Mouse (Mus musculus) embryonic facial prominence, embryonic 12.5 days (tissue): ENCODE measurements around the gene Copz2. TPM values are rescaled to one million over a fixed set of nuclear protein-coding genes. Genes with fewer than 3 reads are reported as not detected.

ENCODE experiments used
- ATAC-seq: fragments of 200-750 bp; cut with Nextera tagmentation; 2 replicates; pipeline ENCODE4 v1.8.0; 2017; ENCODE audit not compliant: insufficient number of reproducible peaks, insufficient read depth, low FRiP score, low TSS enrichment
- H3K27ac ChIP-seq: fragments of 300-500 bp; sonication (generic); 2 replicates; pipeline ENCODE4 v1.5.1; 2016; ENCODE audit warnings: mild to moderate bottlenecking
- H3K27me3 ChIP-seq: fragments of 300-500 bp; sonication (generic); 2 replicates; pipeline ENCODE4 v1.6.1; 2016; ENCODE audit warnings: mild to moderate bottlenecking, moderate library complexity
- H3K36me3 ChIP-seq: fragments of 300-500 bp; sonication (generic); 2 replicates; pipeline ENCODE4 v1.6.1; 2016; ENCODE audit warnings: mild to moderate bottlenecking
- H3K4me1 ChIP-seq: fragments of 300-500 bp; sonication (generic); 2 replicates; pipeline ENCODE4 v1.6.1; 2016
- H3K4me2 ChIP-seq: fragments of 300-500 bp; sonication (generic); replicated peaks from 2 replicates; pipeline ENCODE4 v1.6.1; 2016; ENCODE audit warnings: mild to moderate bottlenecking, moderate library complexity
- H3K4me3 ChIP-seq: fragments of 300-500 bp; sonication (generic); 2 replicates; pipeline ENCODE4 v1.5.1; 2016; ENCODE audit warnings: mild to moderate bottlenecking
- H3K9ac ChIP-seq: fragments of 300-500 bp; sonication (generic); 2 replicates; pipeline ENCODE4 v1.6.1; 2016; ENCODE audit warnings: mild to moderate bottlenecking, moderate library complexity
- H3K9me3 ChIP-seq: fragments of 300-500 bp; sonication (generic); 2 replicates; pipeline ENCODE4 v1.6.1; 2016; ENCODE audit warnings: mild to moderate bottlenecking, moderate library complexity
- WGBS: fragments of 180-500 bp; shearing (Covaris S2); methylation state at CpG from one replicate; pipeline ENCODE4 v1.1.7; 2016; 5-methylcytosine and 5-hydroxymethylcytosine counted together
- polyA plus RNA-seq: library from polyadenylated mRNA; unstranded; fragments of >200 nt; fragmentation: Nextera tagmentation; extraction: Ambion mirVana; gene quantifications from 2 replicates; pipeline ENCODE4 v1.2.1, GENCODE M21; 2016

The Copz2 gene
- polyA plus RNA-seq, 1 experiment from 2014 or later, result 94.3 TPM

DNA sequence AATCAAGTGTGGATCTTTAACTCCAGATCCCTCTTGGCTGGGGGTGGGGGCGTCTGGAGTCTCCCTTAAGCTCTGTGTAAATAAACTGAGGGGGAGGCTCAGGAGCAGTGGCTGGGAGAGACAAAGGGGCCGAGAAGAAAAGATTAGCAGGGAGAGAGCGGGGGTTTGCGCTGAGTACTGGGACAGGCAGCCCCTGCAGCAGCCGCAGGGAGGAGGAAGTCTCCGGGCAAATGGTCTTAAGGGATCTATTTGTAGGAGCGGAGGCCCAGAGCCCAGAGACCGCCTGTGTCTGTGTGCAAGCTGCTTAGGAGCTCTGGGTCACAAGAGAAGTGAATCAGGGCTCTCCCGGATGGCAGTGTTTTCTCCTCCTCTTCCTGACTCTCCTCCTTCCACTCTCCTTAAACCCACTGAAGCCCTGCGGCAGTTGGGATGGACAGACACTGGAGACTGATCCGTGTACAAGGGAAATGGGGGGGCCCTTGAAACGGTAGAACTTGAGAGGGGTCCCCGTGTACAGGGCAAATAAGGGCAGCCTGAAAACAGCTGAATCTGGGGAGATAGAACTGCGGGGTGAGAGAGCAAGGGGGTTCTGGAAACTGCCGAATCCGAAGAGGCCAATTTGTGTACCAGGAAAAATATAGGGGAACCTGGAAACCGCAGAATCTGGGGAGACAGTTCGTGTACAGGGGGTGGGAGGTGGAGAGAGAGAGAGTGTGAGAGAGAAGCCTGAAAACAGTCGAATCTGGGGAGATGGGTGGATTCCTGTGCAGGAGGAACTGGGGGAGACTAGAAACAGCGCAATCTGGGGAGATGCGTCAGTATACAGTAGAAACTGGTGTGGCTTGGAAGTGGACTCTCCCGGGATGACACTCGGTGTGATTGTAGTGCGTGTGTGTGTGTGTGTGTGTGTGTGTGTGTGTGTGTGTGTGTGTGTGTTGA lies 23.0 kb downstream of the Copz2 start:
- Histone ChIP-seq H3K4me2 (peak overlapping the region; percentile 36), H3K27me3 (no peaks in the 10 kb centered on the region), H3K36me3 (no peaks in the 10 kb centered on the region), H3K27ac (peak overlapping the region; percentile 94), H3K9ac (peak overlapping the region; percentile 45), H3K4me1 (peaks cover 47% of the 10 kb centered on the region), H3K9me3 (no peaks in the 10 kb centered on the region), H3K4me3 (peak overlapping the region; percentile 12; the same call in 1 of the 2 replicates)
- ATAC-seq, result peak; percentile 23; the same call in 1 of the 2 replicates
- WGBS, result 5% methylated on average over 24 of the region's 24 CpGs

DNA sequence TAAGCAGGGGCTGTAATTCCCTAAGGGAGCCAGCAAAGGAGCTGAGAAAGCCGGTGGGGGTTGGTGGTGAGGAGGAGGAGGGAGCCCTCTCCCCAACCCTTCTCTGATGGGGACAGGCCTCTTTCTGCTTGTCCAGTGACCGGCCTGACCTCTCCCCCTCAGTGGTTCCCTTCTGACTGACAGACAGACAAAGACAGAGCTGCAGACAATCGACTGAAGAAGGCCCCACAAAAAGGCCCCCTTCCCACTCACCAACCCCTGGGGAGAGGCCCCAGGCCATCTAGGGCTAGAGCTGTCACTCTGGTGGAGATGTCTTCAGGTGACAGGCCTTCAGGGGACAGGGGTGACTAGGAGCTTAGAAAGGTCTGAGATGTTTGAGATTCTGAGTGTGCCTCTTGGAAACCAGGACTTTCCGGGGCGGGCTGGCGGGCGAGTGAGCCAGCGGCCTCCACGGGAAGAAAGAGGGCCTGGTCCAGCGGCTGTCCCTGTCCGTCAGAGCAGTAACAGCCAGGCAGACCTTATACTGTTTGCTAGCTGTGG lies 24.0 kb downstream of the Copz2 start:
- Histone ChIP-seq H3K27ac (peak overlapping the region; percentile 94), H3K4me3 (no peak overlapping the region), H3K9me3 (no peaks in the 10 kb centered on the region), H3K27me3 (no peaks in the 10 kb centered on the region), H3K4me2 (peak overlapping the region; percentile 36), H3K4me1 (peaks cover 47% of the 10 kb centered on the region), H3K9ac (0 out of 2 replicates have a peak overlapping the region, but pooled peaks have one; percentile 45), H3K36me3 (no peaks in the 10 kb centered on the region)
- WGBS, result 16% methylated on average over 11 of the region's 11 CpGs
- ATAC-seq, result no peak

DNA sequence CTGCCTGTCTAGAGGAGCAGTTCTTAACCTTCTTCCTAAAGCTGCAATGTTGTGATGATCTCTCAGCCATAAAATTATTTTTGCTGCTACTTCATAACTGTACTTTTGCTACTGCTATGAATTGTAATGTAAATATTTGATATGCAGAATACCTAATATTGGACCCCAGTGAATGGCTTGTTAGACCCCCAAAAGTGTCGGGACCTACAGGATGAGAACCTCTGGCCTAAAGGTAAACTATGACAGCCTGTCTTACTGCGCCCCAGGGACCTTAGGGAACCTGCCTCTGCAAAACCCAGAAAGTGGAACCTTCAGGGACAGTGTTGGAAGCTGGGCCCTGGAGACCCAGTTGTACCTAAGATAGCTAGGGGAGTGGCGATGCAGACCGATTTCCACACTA lies 25.6 kb downstream of the Copz2 start:
- Histone ChIP-seq H3K4me3 (peak overlapping the region; percentile 27), H3K36me3 (no peaks in the 10 kb centered on the region), H3K27ac (peak overlapping the region; percentile 94), H3K27me3 (no peaks in the 10 kb centered on the region), H3K4me1 (peaks cover 47% of the 10 kb centered on the region), H3K9me3 (no peaks in the 10 kb centered on the region), H3K9ac (no peak overlapping the region), H3K4me2 (peak overlapping the region; percentile 56)
- WGBS, result 10% methylated on average over 4 of the region's 4 CpGs
- ATAC-seq, result no peak

GRCm38 (mm10) chr11:96875745-96876144 lies 26.1 kb downstream of the Copz2 start:
- no peaks in the 10 kb centered on the region for H3K27me3 ChIP-seq
- no peaks in the 10 kb centered on the region for H3K9me3 ChIP-seq
- under 1% methylated on average over 35 of the region's 35 CpGs for WGBS
- H3K4me3 ChIP-seq, result peak overlapping the region; percentile 27
- H3K4me2 ChIP-seq, result peak overlapping the region; percentile 56
- no peaks in the 10 kb centered on the region for H3K36me3 ChIP-seq
- H3K4me1 ChIP-seq, result peaks cover 47% of the 10 kb centered on the region
- peak overlapping the region; percentile 94 for H3K27ac ChIP-seq
- peak overlapping the region; percentile 28 for H3K9ac ChIP-seq
- ATAC-seq, result peak; percentile 68

DNA sequence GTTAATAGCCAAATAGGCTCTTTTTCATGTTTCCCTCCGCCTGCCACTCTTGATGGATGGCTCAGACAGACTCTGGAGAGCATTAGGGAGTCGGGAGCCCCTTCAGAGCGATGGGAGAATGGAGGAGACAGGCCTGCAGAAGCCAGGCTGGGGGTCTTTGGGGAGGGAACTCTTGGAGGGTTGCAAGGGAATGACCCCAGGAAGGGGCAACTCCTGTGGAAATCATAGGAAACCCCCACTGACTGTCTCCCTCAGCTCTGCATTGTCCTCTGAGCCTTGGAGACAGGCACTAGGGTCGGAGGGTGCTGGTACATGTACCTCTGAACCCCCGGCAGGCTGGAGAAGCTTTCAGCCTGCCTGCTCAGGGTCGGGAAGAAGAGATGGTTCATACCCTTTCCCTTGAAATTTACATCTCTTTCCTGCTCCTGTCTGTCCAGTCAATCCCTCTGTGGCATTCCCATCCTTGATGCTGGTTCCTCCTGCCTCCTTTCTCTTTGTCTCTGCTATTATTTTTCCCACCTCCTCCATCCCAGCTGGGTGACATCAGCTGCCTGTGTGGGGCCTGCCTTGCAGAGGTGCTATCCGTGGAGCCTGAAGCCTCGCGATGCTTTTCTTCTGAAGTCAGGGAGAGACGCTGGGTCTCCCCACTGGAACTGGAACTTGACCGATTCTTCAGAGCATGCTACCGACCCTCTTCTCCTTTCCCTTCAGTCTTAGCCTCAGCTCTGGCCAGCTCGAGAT lies 26.8 kb downstream of the Copz2 start:
- peak overlapping the region; percentile 56 for H3K4me2 ChIP-seq
- no peaks in the 10 kb centered on the region for H3K27me3 ChIP-seq
- no peaks in the 10 kb centered on the region for H3K9me3 ChIP-seq
- peaks cover 47% of the 10 kb centered on the region for H3K4me1 ChIP-seq
- no peak; the same call in 1 of the 2 replicates for ATAC-seq
- H3K27ac ChIP-seq, result peak overlapping the region; percentile 94
- H3K36me3 ChIP-seq, result no peaks in the 10 kb centered on the region
- H3K9ac ChIP-seq, result peak overlapping the region; percentile 28
- WGBS, result 7% methylated on average over 13 of the region's 13 CpGs
- H3K4me3 ChIP-seq, result peak overlapping the region; percentile 27

- peak overlapping the region; percentile 94 for H3K27ac ChIP-seq
- no peak overlapping the region; the same call in 1 of the 2 replicates for H3K4me2 ChIP-seq
- ATAC-seq, result no peak
- 43% methylated on average over 4 of the region's 4 CpGs for WGBS
- H3K27me3 ChIP-seq, result no peaks in the 10 kb centered on the region
- H3K9ac ChIP-seq, result peak overlapping the region; percentile 28; the same call in 1 of the 2 replicates
- H3K36me3 ChIP-seq, result no peaks in the 10 kb centered on the region
- H3K4me3 ChIP-seq, result no peak overlapping the region
- H3K4me1 ChIP-seq, result peaks cover 47% of the 10 kb centered on the region
- no peaks in the 10 kb centered on the region for H3K9me3 ChIP-seq
These were observed 27.4 kb downstream of the Copz2 start for GRCm38 (mm10) chr11:96877071-96877470.

DNA sequence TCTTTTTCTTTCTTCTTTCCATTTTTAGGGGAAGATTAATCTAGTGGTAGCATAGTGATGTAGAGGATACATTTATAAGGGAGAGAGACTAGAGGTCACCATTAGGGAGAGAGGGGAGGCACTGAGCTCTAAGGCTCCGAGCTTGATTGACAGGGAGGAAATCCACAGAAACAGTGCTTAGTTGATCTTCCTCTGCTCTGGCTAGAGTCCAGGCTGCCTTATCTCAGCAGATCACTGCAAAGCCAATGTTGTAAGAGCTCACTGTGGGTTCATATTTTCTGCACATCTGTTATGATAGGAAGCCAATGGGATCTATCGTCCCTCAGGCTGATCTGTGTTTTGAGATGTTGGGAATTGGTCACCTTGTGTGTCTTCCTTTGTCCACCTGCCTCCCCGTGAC lies 29.0 kb downstream of the Copz2 start:
- Histone ChIP-seq H3K4me2 (no peak overlapping the region), H3K27ac (no peak overlapping the region), H3K9me3 (no peaks in the 10 kb centered on the region), H3K36me3 (no peaks in the 10 kb centered on the region), H3K4me1 (peaks cover 30% of the 10 kb centered on the region), H3K4me3 (no peak overlapping the region), H3K9ac (no peak overlapping the region), H3K27me3 (no peaks in the 10 kb centered on the region)
- WGBS, result 52% methylated on average over 3 of the region's 3 CpGs
- ATAC-seq, result no peak

- H3K9ac ChIP-seq, result no peak overlapping the region
- H3K9me3 ChIP-seq, result no peaks in the 10 kb centered on the region
- WGBS, result 33% methylated on average over 7 of the region's 7 CpGs
- no peak overlapping the region for H3K4me3 ChIP-seq
- ATAC-seq, result no peak
- H3K27me3 ChIP-seq, result no peaks in the 10 kb centered on the region
- H3K36me3 ChIP-seq, result no peaks in the 10 kb centered on the region
- H3K27ac ChIP-seq, result no peak overlapping the region
- H3K4me2 ChIP-seq, result no peak overlapping the region
- H3K4me1 ChIP-seq, result peaks cover 24% of the 10 kb centered on the region
These were observed 29.7 kb downstream of the Copz2 start for GRCm38 (mm10) chr11:96879359-96879758.

DNA sequence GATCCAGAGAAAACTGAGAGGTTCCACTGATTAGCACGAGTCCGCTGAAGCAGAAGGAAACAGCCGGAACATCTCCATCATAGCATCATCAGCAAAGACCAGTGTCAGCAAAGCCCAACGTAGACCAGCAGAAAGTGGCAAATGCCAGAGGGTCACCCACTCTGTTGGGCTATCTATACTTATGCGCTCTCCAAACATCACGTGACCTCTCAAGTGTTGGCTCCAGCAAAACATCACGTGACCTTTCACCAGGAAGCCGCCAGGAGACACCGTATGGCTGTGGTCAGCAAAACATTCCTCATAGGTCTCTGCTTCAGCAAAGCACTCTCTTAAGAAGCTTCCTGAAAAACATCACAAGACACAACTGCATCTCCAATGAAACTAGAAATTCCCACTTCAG lies 30.6 kb downstream of the Copz2 start:
- Histone ChIP-seq H3K4me3 (no peak overlapping the region), H3K9me3 (no peaks in the 10 kb centered on the region), H3K27me3 (no peaks in the 10 kb centered on the region), H3K4me2 (no peak overlapping the region), H3K36me3 (no peaks in the 10 kb centered on the region), H3K27ac (no peak overlapping the region), H3K9ac (no peak overlapping the region), H3K4me1 (peaks cover 15% of the 10 kb centered on the region)
- no peak for ATAC-seq
- 92% methylated on average over 9 of the region's 9 CpGs for whole genome bisulfite sequencing

- Histone ChIP-seq H3K9ac (no peak overlapping the region), H3K4me3 (no peak overlapping the region), H3K4me1 (peaks cover 17% of the 10 kb centered on the region), H3K27ac (peak overlapping the region; percentile 55), H3K9me3 (no peaks in the 10 kb centered on the region), H3K4me2 (0 out of 2 replicates have a peak overlapping the region, but pooled peaks have one; percentile 2), H3K27me3 (no peaks in the 10 kb centered on the region), H3K36me3 (no peaks in the 10 kb centered on the region)
- 14% methylated on average over 5 of the region's 5 CpGs for WGBS
- ATAC-seq, result no peak
These were observed 36.3 kb downstream of the Copz2 start for GRCm38 (mm10) chr11:96885901-96886340.

- Histone ChIP-seq H3K27me3 (no peaks in the 10 kb centered on the region), H3K9me3 (no peaks in the 10 kb centered on the region), H3K36me3 (no peaks in the 10 kb centered on the region), H3K27ac (no peak overlapping the region), H3K4me2 (no peak overlapping the region), H3K4me3 (no peak overlapping the region), H3K9ac (no peak overlapping the region), H3K4me1 (peaks cover 17% of the 10 kb centered on the region)
- 82% methylated on average over 8 of the region's 8 CpGs for WGBS
- ATAC-seq, result no peak
These were observed 37.4 kb downstream of the Copz2 start for GRCm38 (mm10) chr11:96886942-96887546.
